Comparison of ENCODE assay signal across 8 mouse cellular contexts in the genomic region with DNA sequence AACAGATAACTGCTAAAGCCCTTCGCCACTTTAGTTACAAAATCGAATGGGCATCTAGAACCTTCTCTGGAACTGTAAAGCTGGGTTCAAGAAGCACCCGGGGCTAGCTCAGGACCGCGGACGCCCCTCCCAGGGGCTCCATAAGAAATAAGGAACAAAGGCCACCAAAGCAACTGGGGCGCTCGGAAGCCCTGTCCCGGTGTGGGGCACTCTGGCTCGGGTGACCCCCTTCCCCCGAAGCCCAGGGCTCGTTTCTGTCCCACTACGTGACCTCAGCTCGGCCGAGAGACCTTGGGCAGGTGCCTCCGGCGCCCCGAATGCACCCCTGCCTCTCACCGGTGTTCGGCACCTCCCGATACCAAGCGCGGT. TPM values are rescaled to one million over a fixed set of nuclear protein-coding genes. Genes with fewer than 3 reads are reported as not detected.
DNase-seq lines count a peak whose midpoint lies in the region; ATAC-seq and TF ChIP-seq lines count a peak whose summit lies in the region.

No protein-coding gene starts in this region.

- 2% methylated on average over 23 of the region's 23 CpGs for WGBS in heart, postnatal 0 days
- under 1% methylated on average over 23 of the region's 23 CpGs for WGBS in bone marrow, adult 2 months
- WGBS in hindbrain, embryonic 14.5 days = under 1% methylated on average over 23 of the region's 23 CpGs
- WGBS in midbrain, embryonic 14.5 days = under 1% methylated on average over 23 of the region's 23 CpGs

- peak overlapping the region; percentile 89 for H3K4me2 ChIP-seq in heart, postnatal 0 days (ENCODE audit: low read depth, low read length)
- H3K4me2 ChIP-seq in hindbrain, embryonic 14.5 days (replicated peaks) = peak overlapping the region; percentile 68
- H3K4me2 ChIP-seq in midbrain, embryonic 14.5 days (ENCODE audit: low read length) = peak overlapping the region; percentile 85

- H3K4me3 ChIP-seq in heart, postnatal 0 days (ENCODE audit: low read depth, low read length) = peak overlapping the region; percentile 91
- peak overlapping the region; percentile 90 for H3K4me3 ChIP-seq in bone marrow, adult 2 months (replicated peaks; ENCODE audit: control insufficient read depth, low read depth, low read length)
- peak overlapping the region; percentile 80 for H3K4me3 ChIP-seq in hindbrain, embryonic 14.5 days (replicated peaks; ENCODE audit: low read length)
- H3K4me3 ChIP-seq in midbrain, embryonic 14.5 days (replicated peaks; ENCODE audit: low read depth, low read length) = peak overlapping the region; percentile 87

- H3K36me3 ChIP-seq in heart, postnatal 0 days (replicated peaks; ENCODE audit: control insufficient read depth, insufficient read depth, low read length) = peaks cover 24% of the 10 kb centered on the region
- peaks cover 23% of the 10 kb centered on the region for H3K36me3 ChIP-seq in hindbrain, embryonic 14.5 days (replicated peaks; ENCODE audit: control insufficient read depth, insufficient read depth)
- H3K36me3 ChIP-seq in midbrain, embryonic 14.5 days (ENCODE audit: control insufficient read depth, insufficient read depth, low read length) = peaks cover 24% of the 10 kb centered on the region

- DNase-seq in heart, postnatal 0 days (ENCODE audit: low spot score) = no peak
- no peak for DNase-seq in heart, adult 8-10 months (ENCODE audit: low spot score)
- DNase-seq in hindbrain, embryonic 14.5 days (ENCODE audit: low spot score) = no peak
- DNase-seq in midbrain, embryonic 14.5 days = peak; percentile 27
- DNase-seq in thymus, postnatal 4 days = no peak
- no peak for DNase-seq in gastrocnemius, postnatal 36 days
- DNase-seq in layer of hippocampus, postnatal 14 days (ENCODE audit: low spot score in 2 of 2) = no peak

- no peak for TF ChIP-seq EP300 in heart, postnatal 0 days (IDR thresholded peaks at IDR 0.05; ENCODE audit: low read depth)

- peak overlapping the region; percentile 96 for H3K27ac ChIP-seq in heart, postnatal 0 days (ENCODE audit: low read depth)
- peak overlapping the region; percentile 67 for H3K27ac ChIP-seq in bone marrow, adult 2 months (ENCODE audit: control insufficient read depth, insufficient read depth, low read depth, low read length, poor library complexity)
- H3K27ac ChIP-seq in hindbrain, embryonic 14.5 days = peak overlapping the region; percentile 85
- peak overlapping the region; percentile 89 for H3K27ac ChIP-seq in midbrain, embryonic 14.5 days (replicated peaks; ENCODE audit: low read depth, low read length)

- intact Hi-C loops in gastrocnemius, postnatal 36 days (cut with DNase I) = loop anchor here (2.0 kb wide), 1 partner anchor 63 kb away; no protein-coding TSS in a partner anchor

- TF ChIP-seq CTCF in heart, postnatal 0 days (IDR thresholded peaks at IDR 0.05; ENCODE audit: low read depth) = no peak
- no peak for TF ChIP-seq CTCF in bone marrow, adult 2 months (IDR thresholded peaks at IDR 0.05; ENCODE audit: control insufficient read depth, insufficient read depth, low read length)

- H3K9ac ChIP-seq in heart, postnatal 0 days (replicated peaks; ENCODE audit: low read depth, low read length) = peak overlapping the region; percentile 99
- peak overlapping the region; percentile 95 for H3K9ac ChIP-seq in hindbrain, embryonic 14.5 days
- peak overlapping the region; percentile 97 for H3K9ac ChIP-seq in midbrain, embryonic 14.5 days (replicated peaks; ENCODE audit: low read length)

- no peaks in the 10 kb centered on the region for H3K27me3 ChIP-seq in heart, postnatal 0 days (ENCODE audit: control insufficient read depth, insufficient read depth, low read length)
- no peaks in the 10 kb centered on the region for H3K27me3 ChIP-seq in hindbrain, embryonic 14.5 days (ENCODE audit: control insufficient read depth, insufficient read depth, low read length)
- H3K27me3 ChIP-seq in midbrain, embryonic 14.5 days (ENCODE audit: control insufficient read depth, insufficient read depth, low read length) = no peaks in the 10 kb centered on the region

- peaks cover 18% of the 10 kb centered on the region for H3K4me1 ChIP-seq in heart, postnatal 0 days (ENCODE audit: control insufficient read depth, insufficient read depth)
- peaks cover 3% of the 10 kb centered on the region; the same call in 1 of the 2 replicates for H3K4me1 ChIP-seq in bone marrow, adult 2 months (ENCODE audit: control insufficient read depth, insufficient read depth, low read length)
- peaks cover 18% of the 10 kb centered on the region for H3K4me1 ChIP-seq in hindbrain, embryonic 14.5 days (replicated peaks; ENCODE audit: control insufficient read depth, insufficient read depth, low read length)
- H3K4me1 ChIP-seq in midbrain, embryonic 14.5 days (ENCODE audit: control insufficient read depth, insufficient read depth, low read length) = peaks cover 13% of the 10 kb centered on the region

- TF ChIP-seq POLR2A in bone marrow, adult 2 months (IDR thresholded peaks at IDR 0.05; ENCODE audit: borderline replicate concordance, control insufficient read depth, low read depth, low read length) = no peak

- no peaks in the 10 kb centered on the region for H3K9me3 ChIP-seq in heart, postnatal 0 days (replicated peaks; ENCODE audit: control insufficient read depth, low read length)
- H3K9me3 ChIP-seq in hindbrain, embryonic 14.5 days (ENCODE audit: control insufficient read depth, low read length) = no peaks in the 10 kb centered on the region
- H3K9me3 ChIP-seq in midbrain, embryonic 14.5 days (ENCODE audit: control insufficient read depth, low read length) = no peaks in the 10 kb centered on the region

- peak; percentile 31 for ATAC-seq in heart, postnatal 0 days (ENCODE audit: insufficient read depth, low read depth)
- ATAC-seq in hindbrain, embryonic 14.5 days (ENCODE audit: low FRiP score) = no peak; the same call in 1 of the 2 replicates
- peak; percentile 66 for ATAC-seq in midbrain, embryonic 14.5 days (ENCODE audit: low FRiP score, low TSS enrichment)

RNA-seq across cellular contexts. Expression of gene Ndufa6, which starts 0.4 kb away (rescaled TPM):
- 397 and 531 TPM in 2 replicates for total RNA-seq in heart, postnatal 0 days (2014; rRNA removed; ENCODE audit: low replicate concordance)
- polyA plus RNA-seq in heart, postnatal 0 days (2015; fragmentation: Nextera tagmentation; extraction: Ambion mirVana) = 1,167 and 1,291 TPM in 2 replicates
- 100 to 1,000 TPM; 658 to 797 (median 740) TPM for total RNA-seq in heart, adult 8-10 months (2022)
- 120 and 208 TPM in 2 replicates for polyA plus RNA-seq in bone marrow, adult 2 months (2011; ENCODE audit: insufficient read depth, insufficient read length, low replicate concordance, missing spikeins)
- polyA plus RNA-seq in hindbrain, embryonic 14.5 days (2014; fragmentation: Nextera tagmentation; extraction: Ambion mirVana) = 383 and 445 TPM in 2 replicates
- polyA plus RNA-seq in midbrain, embryonic 14.5 days (2014; fragmentation: Nextera tagmentation; extraction: Ambion mirVana) = 375 and 469 TPM in 2 replicates
- total RNA-seq in gastrocnemius, postnatal 36 days (2021) = 100 to 1,000 TPM; 440 to 476 TPM
- total RNA-seq in layer of hippocampus, postnatal 14 days (2021) = 100 to 1,000 TPM; 203 to 221 TPM

RNA-seq across cellular contexts. Expression of gene Smdt1, which starts 15.0 kb away (rescaled TPM):
- total RNA-seq in heart, postnatal 0 days (2014; rRNA removed; ENCODE audit: low replicate concordance) = 342 and 440 TPM in 2 replicates
- 431 and 450 TPM in 2 replicates for polyA plus RNA-seq in heart, postnatal 0 days (2015; fragmentation: Nextera tagmentation; extraction: Ambion mirVana)
- 100 to 1,000 TPM; 190 to 214 (median 204) TPM for total RNA-seq in heart, adult 8-10 months (2022)
- 121 and 216 TPM in 2 replicates for polyA plus RNA-seq in bone marrow, adult 2 months (2011; ENCODE audit: insufficient read depth, insufficient read length, low replicate concordance, missing spikeins)
- 349 and 367 TPM in 2 replicates for polyA plus RNA-seq in hindbrain, embryonic 14.5 days (2014; fragmentation: Nextera tagmentation; extraction: Ambion mirVana)
- polyA plus RNA-seq in midbrain, embryonic 14.5 days (2014; fragmentation: Nextera tagmentation; extraction: Ambion mirVana) = 286 and 365 TPM in 2 replicates
- 100 to 1,000 TPM; 116 to 123 TPM for total RNA-seq in gastrocnemius, postnatal 36 days (2021)
- total RNA-seq in layer of hippocampus, postnatal 14 days (2021) = 100 to 1,000 TPM; 147 to 152 TPM

RNA-seq across cellular contexts. Expression of gene Pheta2, which starts 15.0 kb away (rescaled TPM):
- 1.4 and 2.5 TPM in 2 replicates for total RNA-seq in heart, postnatal 0 days (2014; rRNA removed; ENCODE audit: low replicate concordance)
- 3.6 and 3.9 TPM in 2 replicates for polyA plus RNA-seq in heart, postnatal 0 days (2015; fragmentation: Nextera tagmentation; extraction: Ambion mirVana)
- total RNA-seq in heart, adult 8-10 months (2022) = under 1 TPM; 0.44 to 0.57 (median 0.48) TPM
- 22.5 and 34.5 TPM in 2 replicates for polyA plus RNA-seq in bone marrow, adult 2 months (2011; ENCODE audit: insufficient read depth, insufficient read length, low replicate concordance, missing spikeins)
- 1.5 and 1.8 TPM in 2 replicates for polyA plus RNA-seq in hindbrain, embryonic 14.5 days (2014; fragmentation: Nextera tagmentation; extraction: Ambion mirVana)
- 0.85 and 1.3 TPM in 2 replicates for polyA plus RNA-seq in midbrain, embryonic 14.5 days (2014; fragmentation: Nextera tagmentation; extraction: Ambion mirVana)
- under 1 TPM; 0.37 to 0.51 TPM for total RNA-seq in gastrocnemius, postnatal 36 days (2021)
- total RNA-seq in layer of hippocampus, postnatal 14 days (2021) = under 1 TPM; 0.39 to 0.45 TPM

RNA-seq across cellular contexts. Expression of gene Naga, which starts 15.0 kb away (rescaled TPM):
- total RNA-seq in heart, postnatal 0 days (2014; rRNA removed; ENCODE audit: low replicate concordance) = 45.2 and 74.0 TPM in 2 replicates
- 35.4 and 37.5 TPM in 2 replicates for polyA plus RNA-seq in heart, postnatal 0 days (2015; fragmentation: Nextera tagmentation; extraction: Ambion mirVana)
- 10 to 100 TPM; 27.1 to 32.1 (median 29.9) TPM for total RNA-seq in heart, adult 8-10 months (2022)
- 35.6 and 49.3 TPM in 2 replicates for polyA plus RNA-seq in bone marrow, adult 2 months (2011; ENCODE audit: insufficient read depth, insufficient read length, low replicate concordance, missing spikeins)
- polyA plus RNA-seq in hindbrain, embryonic 14.5 days (2014; fragmentation: Nextera tagmentation; extraction: Ambion mirVana) = 32.1 and 38.7 TPM in 2 replicates
- 23.0 and 27.3 TPM in 2 replicates for polyA plus RNA-seq in midbrain, embryonic 14.5 days (2014; fragmentation: Nextera tagmentation; extraction: Ambion mirVana)
- total RNA-seq in gastrocnemius, postnatal 36 days (2021) = 10 to 100 TPM; 10.3 to 13.2 TPM
- 10 to 100 TPM; 38.2 to 39.3 TPM for total RNA-seq in layer of hippocampus, postnatal 14 days (2021)

RNA-seq across cellular contexts. Expression of gene Cyp2d22, which starts 26.3 kb away (rescaled TPM):
- 14.8 and 16.8 TPM in 2 replicates for total RNA-seq in heart, postnatal 0 days (2014; rRNA removed; ENCODE audit: low replicate concordance)
- 10.1 and 10.6 TPM in 2 replicates for polyA plus RNA-seq in heart, postnatal 0 days (2015; fragmentation: Nextera tagmentation; extraction: Ambion mirVana)
- total RNA-seq in heart, adult 8-10 months (2022) = 10 to 100 TPM; 19.3 to 30.9 (median 23.3) TPM
- 5.2 and 7.2 TPM in 2 replicates for polyA plus RNA-seq in bone marrow, adult 2 months (2011; ENCODE audit: insufficient read depth, insufficient read length, low replicate concordance, missing spikeins)
- 2.3 and 2.5 TPM in 2 replicates for polyA plus RNA-seq in hindbrain, embryonic 14.5 days (2014; fragmentation: Nextera tagmentation; extraction: Ambion mirVana)
- 0.76 and 2.1 TPM in 2 replicates for polyA plus RNA-seq in midbrain, embryonic 14.5 days (2014; fragmentation: Nextera tagmentation; extraction: Ambion mirVana)
- 10 to 100 TPM; 12.3 to 16.7 TPM for total RNA-seq in gastrocnemius, postnatal 36 days (2021)
- total RNA-seq in layer of hippocampus, postnatal 14 days (2021) = 10 to 100 TPM; 33.5 to 33.9 TPM
